Mouse (Mus musculus) retina, postnatal 7 days (tissue): ENCODE results near the gene Gm10128.
"Not testable (repeated sequence)": the region's sequence is repeated elsewhere in the genome, so short reads cannot be mapped to it uniquely, and the experiment has no call there.

Experiments
- DNase-seq: peaks from one replicate; pipeline ENCODE4 v3.0.0-alpha.2; 2012; ENCODE audit warnings: low read depth, low spot score

Gm10128 gene

GRCm38 (mm10) chr14:7643872-7644271, at the start of gene Gm10128:
Gm10128 (minus strand) TSS chr14:7643972.
- not testable (repeated sequence) for DNase-seq

GRCm38 (mm10) chr14:7681170-7681569, 37.4 kb upstream of the Gm10128 start:
- not testable (repeated sequence) for DNase-seq

GRCm38 (mm10) chr14:7662491-7662890, 18.7 kb upstream of the Gm10128 start:
- not testable (repeated sequence) for DNase-seq

GRCm38 (mm10) chr14:7658101-7659074, 14.6 kb upstream of the Gm10128 start:
- not testable (repeated sequence) for DNase-seq

- not testable (repeated sequence) for DNase-seq
These were observed 13.7 kb upstream of the Gm10128 start for GRCm38 (mm10) chr14:7657456-7657855.

- not testable (repeated sequence) for DNase-seq
These were observed 48.3 kb downstream of the Gm10128 start, which contains the start of gene Gm10338 for GRCm38 (mm10) chr14:7595492-7595891. Gm10338 (minus strand) TSS chr14:7595592.
